Mouse (Mus musculus) right cerebral cortex, postnatal 10 days (tissue): Measurements from ENCODE around the gene Gm20431.
A peak's percentile ranks its signal among the peaks of the same experiment; 100 is the strongest.

ENCODE experiments used
- DNase-seq, 2 experiments: peaks; one replicate each; pipeline ENCODE4 v3.0.0; 2021; ENCODE audit warnings: low spot score in 2 of 2

The Gm20431 gene

GRCm38 (mm10) chr2:167661270-167662203 is at the start of gene Gm20431:
Gm20431 (minus strand) TSS chr2:167661496.
- peak; percentile 97 for DNase-seq

DNA sequence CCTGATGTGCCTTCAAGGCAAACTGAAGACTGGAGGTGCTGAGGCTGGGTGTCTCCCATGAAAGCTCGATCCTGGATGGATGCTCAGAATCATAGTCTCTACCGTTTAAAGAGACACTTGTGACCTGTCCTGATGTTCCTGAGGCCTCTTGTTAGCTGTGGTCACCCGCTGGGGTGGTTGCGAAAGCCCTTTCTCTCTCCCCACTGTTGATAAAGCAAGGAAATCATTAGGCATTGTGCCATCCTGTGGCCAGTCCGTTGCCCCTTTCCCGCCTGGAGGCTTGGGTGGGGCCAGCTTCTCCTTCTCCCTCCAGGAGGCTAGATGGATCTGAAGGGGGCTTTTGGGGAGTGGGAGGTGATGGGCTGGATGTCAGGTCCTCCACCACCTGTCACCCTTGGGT is 49.3 kb upstream of the Gm20431 start:
- DNase-seq = no peak

DNA sequence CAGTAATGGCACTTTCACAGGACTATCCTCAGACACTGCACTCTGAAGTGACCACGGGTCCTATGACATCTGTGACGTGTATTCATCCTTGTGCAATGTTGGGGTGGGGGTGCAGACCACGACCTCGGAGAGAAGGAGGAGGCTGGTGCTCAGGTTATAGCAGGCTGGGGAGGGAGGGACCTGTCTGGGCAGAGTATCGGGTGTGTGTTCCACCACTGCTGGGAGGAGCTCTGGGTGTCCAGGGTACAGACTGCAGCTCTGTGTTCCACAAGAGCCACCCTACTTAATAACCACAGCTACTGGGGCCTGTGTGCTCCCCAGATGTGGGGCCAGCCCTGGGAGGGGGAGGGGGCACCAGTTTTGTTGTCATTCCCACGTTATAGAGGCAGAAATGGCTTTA is 48.7 kb upstream of the Gm20431 start:
- no peak for DNase-seq

DNA sequence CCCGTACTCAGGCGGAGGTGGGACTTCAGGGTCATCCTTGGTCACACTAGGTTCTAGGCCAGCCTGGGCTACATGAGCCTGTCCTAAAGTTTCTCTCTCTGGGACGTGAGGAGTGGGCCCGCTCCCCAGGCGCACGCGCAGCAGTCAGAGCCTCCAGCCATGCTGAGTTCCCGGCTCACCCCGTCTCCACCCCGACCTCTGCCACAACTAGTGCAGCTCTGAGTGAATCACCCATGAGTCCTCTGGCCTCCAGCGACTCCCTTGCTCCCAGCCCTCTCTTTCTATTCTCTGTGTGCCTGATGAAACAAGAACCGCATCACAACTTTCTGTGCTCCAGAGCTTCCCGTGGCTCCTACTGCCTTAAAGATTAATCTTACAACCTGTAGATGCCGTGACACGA is 47.1 kb upstream of the Gm20431 start:
- no peak for DNase-seq

DNA sequence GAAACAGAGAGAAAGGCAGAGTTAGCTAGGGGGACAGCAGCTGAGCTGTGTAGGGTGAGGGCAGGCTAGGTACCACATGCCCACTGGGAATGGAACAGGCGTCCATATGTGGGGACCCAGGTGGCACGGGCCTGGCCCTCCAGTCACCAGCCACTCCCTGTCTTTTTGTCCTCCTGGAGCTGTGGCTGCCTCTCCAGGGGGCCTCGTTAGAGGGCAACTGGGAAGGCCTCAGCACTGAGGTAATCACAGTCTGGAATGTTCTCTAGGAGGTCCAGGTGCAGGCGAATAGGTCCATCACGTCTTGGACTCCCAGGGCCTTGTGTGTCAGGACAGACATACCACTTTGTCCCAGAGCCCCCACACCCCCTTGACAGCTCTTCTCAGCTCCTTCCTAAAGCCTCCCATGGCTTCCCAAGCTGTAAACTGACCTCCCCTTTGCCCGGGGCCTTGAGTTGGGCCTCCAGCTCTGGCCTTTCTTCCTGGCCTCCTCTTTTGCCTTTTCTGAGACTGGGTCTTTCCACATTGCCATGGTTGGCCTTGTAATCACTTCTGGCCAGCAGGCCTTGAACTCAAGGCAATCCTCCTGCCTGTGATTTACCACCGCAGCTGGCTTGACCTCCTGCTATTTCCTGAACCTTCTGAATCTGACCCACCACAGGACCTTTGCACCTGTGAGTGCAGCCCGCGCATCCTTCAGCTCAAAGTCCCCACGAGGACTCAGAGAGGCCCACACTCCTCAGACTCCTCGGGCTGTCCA is 45.1 kb upstream of the Gm20431 start:
- DNase-seq = no peak

DNA sequence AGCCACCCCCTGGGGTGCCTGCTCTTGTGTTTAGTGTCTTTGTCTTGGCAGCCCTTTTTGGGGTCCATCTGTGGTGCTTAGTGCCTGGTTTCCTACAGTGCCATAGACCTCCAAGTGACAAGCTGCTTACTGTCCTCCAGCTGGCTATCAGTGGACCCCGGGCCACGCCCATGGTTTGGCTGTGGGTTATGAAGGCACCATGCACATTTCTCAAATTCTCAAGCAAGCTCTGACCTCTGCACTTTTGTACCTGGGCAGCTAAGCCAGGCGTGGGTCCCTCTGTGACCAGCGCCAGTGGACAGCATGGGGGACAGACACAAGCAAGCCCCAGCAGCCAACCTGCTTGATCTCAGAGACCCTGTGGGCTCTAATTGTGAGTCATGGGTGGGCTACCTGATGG is 43.1 kb upstream of the Gm20431 start:
- DNase-seq = no peak

DNA sequence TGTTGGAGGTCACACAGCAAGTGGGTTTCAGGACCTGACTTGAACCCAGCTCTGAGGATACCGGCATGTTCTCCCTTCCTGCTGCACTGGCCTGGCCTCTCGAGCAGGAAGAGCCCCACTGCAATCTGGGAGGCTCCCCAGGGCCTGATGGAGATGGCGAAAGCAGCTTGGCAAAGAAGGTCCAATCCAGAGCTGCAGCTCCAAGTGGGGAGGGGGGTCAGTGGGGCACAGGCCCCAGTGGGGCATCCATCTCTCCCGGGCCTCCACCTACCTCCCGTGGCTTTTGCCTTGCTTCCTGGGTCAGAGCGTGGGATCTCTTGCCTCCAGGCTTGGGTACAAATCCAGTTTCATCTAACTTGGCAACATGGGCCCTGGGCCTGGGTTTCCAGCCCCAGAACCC is 40.8 kb upstream of the Gm20431 start:
- no peak for DNase-seq

GRCm38 (mm10) chr2:167701472-167701871 is 40.2 kb upstream of the Gm20431 start:
- DNase-seq = no peak

GRCm38 (mm10) chr2:167700018-167700417 is 38.7 kb upstream of the Gm20431 start:
- DNase-seq = no peak

- DNase-seq = no peak
Observed at GRCm38 (mm10) chr2:167697902-167698301, 36.6 kb upstream of the Gm20431 start.

GRCm38 (mm10) chr2:167696143-167696542 is 34.8 kb upstream of the Gm20431 start:
- DNase-seq = no peak

- no peak for DNase-seq
Observed at GRCm38 (mm10) chr2:167695491-167695890, 34.2 kb upstream of the Gm20431 start.

- no peak for DNase-seq
Observed at GRCm38 (mm10) chr2:167694963-167695362, 33.7 kb upstream of the Gm20431 start.

DNA sequence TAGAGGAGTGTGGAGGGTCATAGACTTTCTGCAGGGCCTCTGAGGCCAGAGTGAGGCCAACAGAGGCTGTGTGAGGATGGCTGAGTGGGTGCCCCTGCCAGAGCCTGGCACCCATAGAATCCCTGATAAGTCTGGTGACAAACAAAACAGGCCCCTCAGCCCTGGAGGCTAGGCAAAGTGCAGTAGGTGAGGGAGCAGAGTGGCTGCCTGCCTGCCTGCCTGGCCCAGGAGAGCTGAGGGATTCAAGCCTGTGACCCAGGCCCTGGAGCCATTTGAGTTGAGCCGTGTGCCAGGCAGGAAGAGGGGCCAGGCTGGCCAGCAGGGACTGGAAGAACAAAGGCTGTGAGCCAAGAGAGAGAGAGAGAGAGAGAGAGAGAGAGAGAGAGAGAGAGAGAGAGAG is 32.9 kb upstream of the Gm20431 start:
- DNase-seq = no peak

DNA sequence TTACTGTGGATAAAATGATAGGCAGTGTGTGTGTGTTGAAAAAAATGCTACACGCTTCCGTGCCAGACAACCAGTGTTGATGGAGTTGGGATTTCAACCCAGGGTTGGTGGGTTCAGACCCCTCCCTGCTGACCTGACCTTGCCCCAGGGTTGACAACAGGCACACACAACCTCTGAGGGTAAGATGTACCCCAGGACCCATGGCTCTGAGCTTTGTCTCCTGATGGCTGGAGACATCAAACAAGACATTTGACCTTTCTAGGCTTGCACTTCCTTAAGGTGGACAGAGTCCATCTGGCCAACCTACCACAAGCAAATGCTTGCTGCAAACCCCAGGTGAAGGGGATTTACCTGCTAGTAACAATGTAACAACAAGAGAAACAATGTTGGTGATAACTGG is 32.2 kb upstream of the Gm20431 start:
- DNase-seq = no peak

DNA sequence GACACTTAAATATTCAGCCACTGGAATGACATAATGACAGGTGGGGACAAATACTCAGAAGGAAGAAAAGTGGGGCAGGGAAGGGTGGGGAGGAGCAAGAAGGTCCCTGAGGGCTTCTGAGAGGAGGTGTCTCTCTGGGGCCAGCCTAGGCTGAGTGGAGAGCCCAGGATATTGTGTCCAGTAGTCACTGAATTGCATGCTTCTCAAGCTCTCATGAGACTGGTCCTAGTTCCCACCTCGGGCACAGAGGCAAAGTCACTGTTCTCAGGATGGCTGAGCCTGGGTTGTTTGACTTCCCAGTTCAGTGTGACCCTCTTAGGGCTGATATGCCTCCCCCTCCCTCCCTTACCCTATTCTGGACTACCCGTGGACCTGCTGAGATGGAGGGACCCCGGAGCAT is 31.5 kb upstream of the Gm20431 start:
- DNase-seq = no peak

GRCm38 (mm10) chr2:167691871-167692661 is 30.8 kb upstream of the Gm20431 start:
- no peak for DNase-seq

- DNase-seq = no peak
Observed at GRCm38 (mm10) chr2:167691410-167691809, 30.1 kb upstream of the Gm20431 start.

GRCm38 (mm10) chr2:167690962-167691311 is 29.6 kb upstream of the Gm20431 start:
- no peak for DNase-seq

DNA sequence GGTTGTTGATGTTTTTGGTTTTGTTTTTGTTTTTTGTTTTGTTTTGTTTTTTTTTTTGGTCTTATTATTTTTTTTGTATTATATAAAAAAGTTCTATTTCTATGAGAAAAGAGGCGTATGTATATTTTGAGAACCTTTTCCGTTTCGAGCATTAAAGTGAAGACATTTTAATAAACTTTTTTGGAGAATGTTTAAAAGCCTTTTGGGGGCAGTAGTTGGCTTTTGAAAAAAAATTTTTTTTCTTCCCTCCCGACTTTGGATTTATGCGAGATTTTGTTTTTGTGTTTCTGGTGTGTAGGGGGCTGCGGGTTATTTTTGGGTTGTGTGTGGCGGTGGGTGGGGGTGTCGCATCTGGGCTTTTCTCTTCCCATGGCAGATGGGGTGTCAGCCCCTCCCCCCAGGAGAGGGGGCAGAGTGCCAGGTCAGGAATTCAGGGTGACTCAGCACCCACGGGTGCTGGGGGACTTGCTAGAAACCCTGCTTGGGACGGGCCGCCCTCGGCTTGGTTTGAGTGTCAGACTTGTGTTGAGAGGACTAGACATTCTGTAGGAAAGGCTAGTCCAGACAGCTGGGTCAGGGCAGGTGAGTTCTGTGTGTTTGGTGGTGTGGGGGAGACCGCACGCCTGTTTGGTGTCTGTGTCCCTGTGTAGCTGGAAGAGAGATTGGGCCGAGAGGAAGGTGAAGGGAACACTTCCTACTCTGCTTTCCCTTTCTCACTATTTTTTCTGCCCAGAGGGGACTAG is 29.1 kb upstream of the Gm20431 start:
- peak; percentile 59 to 61 for DNase-seq

DNA sequence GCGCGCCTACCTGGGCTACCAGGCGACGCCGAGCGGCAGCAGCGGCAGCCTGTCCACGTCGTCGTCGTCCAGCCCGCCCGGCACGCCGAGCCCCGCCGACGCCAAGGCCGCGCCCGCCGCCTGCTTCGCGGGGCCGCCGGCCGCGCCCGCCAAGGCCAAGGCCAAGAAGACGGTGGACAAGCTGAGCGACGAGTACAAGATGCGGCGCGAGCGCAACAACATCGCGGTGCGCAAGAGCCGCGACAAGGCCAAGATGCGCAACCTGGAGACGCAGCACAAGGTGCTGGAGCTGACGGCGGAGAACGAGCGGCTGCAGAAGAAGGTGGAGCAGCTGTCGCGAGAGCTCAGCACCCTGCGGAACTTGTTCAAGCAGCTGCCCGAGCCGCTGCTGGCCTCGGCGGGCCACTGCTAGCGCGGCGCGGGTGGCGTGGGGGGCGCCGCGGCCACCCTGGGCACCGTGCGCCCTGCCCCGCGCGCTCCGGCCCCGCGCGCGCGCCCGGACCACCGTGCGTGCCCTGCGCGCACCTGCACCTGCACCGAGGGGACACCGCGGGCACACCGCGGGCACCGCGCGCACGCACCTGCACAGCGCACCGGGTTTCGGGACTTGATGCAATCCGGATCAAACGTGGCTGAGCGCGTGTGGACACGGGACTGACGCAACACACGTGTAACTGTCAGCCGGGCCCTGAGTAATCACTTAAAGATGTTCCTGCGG is 28.4 kb upstream of the Gm20431 start, which contains the start of gene Tmem189:
Tmem189 (minus strand) TSS at position 322 of the 718 bp plus-strand sequence.
- peak; percentile 58 to 68 for DNase-seq
